Mouse (Mus musculus) testis, adult 2 months (tissue): ENCODE data around the gene Gpr153.

ENCODE experiments used
- CTCF ChIP-seq: fragments of 200-500 bp; IDR thresholded peaks from 2 replicates; pipeline ENCODE4 v1.5.1; 2012; ENCODE audit warnings: low read depth, mild to moderate bottlenecking, inconsistent platforms, low read length, moderate library complexity; ENCODE audit not compliant: control insufficient read depth, insufficient read depth, insufficient replicate concordance
- POLR2A ChIP-seq: fragments of 200-500 bp; IDR thresholded peaks from 2 replicates; pipeline ENCODE4 v1.6.1; 2012; ENCODE audit warnings: low read depth, mild to moderate bottlenecking, inconsistent platforms, low read length, moderate library complexity; ENCODE audit not compliant: control insufficient read depth

GRCm38 (mm10) chr4:152227749-152228527 lies 46.1 kb upstream of the Gpr153 start:
- no peak for TF ChIP-seq CTCF
- TF ChIP-seq POLR2A = no peak
